Mouse (Mus musculus): ENCODE results near the gene Thpo.

The Thpo gene

GRCm38 (mm10) chr16:20733731-20734730 is at the start of gene Thpo:
TSS of gene Thpo (minus strand) at chr16:20734511.
- DNase-seq (ENCODE audit: extremely low spot score) = peak; percentile 40

DNA sequence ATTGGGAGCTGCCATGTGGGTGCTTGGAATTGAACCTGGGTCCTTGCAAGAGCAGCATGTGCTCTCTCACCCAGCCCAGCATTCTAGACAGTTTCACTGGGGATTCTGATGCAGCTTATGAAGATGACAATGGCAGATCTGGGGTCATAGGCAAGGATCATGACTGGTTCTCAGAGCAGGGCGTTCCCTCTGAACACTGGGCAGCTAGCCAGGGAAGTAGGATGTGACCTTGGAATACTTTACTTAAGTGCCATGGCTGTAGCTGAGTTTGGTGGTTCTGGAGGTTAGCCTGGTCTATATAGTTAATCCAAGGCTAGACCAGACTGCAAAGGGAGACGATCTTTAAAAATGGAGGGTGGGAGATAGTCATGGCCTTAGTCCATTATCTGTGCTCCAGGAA is 49.6 kb upstream of the Thpo start:
- DNase-seq (ENCODE audit: extremely low spot score) = no peak

GRCm38 (mm10) chr16:20781101-20781630 is 46.9 kb upstream of the Thpo start:
- DNase-seq (ENCODE audit: extremely low spot score) = no peak

DNA sequence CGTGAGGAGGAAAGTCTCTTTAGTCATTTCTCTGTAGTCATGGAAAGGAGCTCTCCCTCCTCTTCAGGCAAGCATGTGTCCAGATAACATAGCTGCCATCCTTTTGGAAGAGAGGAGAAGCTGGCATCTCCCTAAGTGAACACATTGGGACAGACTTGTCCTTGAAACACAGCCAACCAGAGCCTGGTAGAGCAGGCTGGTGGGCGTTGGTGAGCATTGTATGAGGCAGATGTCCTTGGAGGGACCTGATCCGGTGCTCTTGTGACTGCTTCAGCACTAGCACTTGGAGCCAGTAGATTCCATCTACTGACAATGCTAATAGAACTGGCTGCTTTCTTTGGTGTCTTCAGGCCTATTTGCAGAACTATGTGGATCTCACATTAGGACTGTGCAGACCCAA is 45.5 kb upstream of the Thpo start:
- no peak for DNase-seq (ENCODE audit: extremely low spot score)

GRCm38 (mm10) chr16:20775021-20775420 is 40.7 kb upstream of the Thpo start:
- no peak for DNase-seq (ENCODE audit: extremely low spot score)

DNA sequence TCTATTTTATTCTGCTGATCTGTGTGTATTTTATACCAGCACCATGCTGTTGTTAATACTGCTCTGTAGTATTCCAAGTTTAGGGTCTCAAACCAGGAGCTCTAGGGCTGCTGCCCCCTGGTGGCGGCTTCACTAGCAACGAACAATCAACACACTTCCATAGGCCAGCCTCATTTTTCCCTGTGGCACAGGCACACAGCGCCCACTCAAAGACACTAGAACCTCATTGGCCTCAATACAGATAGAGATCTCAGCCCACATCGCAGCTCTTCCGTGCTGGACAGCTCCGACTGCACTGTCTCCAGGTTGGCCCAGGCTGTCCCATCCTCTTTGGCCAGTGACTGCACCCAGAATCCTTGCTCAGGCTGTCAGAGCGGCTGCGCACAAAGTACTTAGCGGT is 30.9 kb upstream of the Thpo start:
- DNase-seq (ENCODE audit: extremely low spot score) = peak; percentile 35

DNA sequence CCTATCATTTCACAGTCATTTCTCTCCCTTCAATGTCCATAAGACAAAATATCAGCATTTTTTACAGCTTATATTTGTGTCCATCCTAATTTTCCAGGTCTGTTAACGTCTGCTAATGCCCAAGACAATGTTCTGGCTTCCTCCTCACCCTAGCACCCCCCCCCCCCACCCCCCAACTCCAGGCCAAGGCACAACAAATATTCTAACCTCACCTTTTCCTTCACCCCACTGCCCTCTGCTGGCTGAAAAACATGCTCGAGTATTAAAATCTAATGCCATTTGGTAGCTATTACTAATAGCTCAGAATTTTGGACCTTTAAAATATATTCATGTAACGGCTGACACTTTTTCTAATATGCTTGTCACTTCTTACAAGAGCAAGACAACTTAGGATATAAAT is 27.4 kb upstream of the Thpo start:
- DNase-seq (ENCODE audit: extremely low spot score) = peak; percentile 45

DNA sequence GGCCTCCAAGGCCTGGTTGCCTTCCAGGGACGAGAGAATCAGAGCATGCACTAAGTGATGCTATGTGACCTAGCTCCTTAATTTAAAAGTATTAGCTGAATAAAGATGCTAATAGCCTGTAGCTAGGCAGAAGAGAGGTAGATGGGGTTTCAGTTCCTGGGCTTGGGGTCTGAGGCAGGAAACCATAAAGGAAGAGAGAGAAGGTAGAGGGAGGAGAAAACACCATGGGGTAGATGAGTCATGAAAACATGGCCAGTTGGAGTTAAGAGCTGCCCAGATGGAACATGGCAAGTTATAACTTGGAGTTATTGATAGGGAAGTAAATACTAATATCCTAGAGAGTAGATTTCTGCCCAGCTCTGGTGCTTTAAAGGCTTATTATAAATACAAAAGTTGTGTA is 23.1 kb upstream of the Thpo start:
- DNase-seq (ENCODE audit: extremely low spot score) = no peak

- DNase-seq (ENCODE audit: extremely low spot score) = no peak
Observed at GRCm38 (mm10) chr16:20756052-20756451, 21.7 kb upstream of the Thpo start.

DNA sequence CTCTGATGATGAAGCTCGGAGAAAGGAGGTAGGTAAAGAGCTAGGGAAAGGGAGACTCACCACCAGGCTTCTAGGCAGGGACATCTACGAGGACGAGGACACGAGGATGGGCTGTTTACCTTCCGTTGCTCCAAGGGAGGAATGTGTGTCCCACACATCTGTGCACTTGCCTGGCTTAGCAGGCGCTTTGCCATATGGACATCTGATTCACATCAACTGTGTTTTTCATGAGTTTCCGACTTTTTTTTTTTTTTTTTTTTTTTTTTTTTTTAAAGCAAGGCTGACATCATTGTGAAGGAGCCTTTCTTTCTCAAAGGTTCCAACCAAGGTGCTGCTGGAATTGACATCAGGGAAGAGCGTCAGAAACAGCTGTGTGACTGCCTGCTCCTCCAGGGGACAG is 16.2 kb upstream of the Thpo start:
- no peak for DNase-seq (ENCODE audit: extremely low spot score)

DNA sequence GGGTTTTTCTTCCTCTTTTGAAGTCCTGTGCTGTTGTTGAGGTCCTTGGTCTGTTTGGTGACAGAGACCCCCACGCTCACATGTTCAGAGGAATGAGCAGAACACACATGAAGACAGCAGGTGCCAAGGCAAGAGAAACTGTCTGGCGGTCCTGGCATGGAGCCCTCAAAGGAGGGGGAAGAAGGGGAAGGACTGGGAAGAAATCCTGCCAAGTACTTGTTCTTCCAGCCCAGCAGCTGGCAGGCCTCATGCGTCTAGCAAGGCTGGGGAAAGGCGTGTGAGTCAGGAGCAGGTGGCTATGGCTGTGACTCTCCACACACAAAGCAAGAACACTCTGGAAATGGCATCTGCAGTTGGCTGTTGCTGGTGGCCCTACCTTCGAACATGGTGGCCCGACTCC is 12.3 kb upstream of the Thpo start:
- no peak for DNase-seq (ENCODE audit: extremely low spot score)

DNA sequence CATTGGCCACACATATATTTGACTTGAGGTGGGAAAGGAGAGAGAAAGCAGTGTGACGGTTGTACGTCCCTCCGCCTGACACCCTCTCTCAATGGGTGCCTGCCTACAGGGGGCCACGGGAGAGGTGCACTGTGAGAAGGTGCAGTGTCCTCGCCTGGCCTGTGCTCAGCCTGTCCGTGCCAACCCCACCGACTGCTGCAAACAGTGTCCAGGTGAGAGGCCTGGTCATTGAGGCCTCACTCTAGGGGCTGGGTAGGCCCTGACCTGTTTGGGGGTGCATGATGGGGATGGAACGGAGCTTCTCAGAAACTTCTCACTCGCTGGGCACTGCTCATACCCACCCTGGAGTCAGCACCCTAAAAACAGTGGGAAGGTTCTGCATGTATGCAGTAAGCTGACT is 5.5 kb upstream of the Thpo start:
- no peak for DNase-seq (ENCODE audit: extremely low spot score)

DNA sequence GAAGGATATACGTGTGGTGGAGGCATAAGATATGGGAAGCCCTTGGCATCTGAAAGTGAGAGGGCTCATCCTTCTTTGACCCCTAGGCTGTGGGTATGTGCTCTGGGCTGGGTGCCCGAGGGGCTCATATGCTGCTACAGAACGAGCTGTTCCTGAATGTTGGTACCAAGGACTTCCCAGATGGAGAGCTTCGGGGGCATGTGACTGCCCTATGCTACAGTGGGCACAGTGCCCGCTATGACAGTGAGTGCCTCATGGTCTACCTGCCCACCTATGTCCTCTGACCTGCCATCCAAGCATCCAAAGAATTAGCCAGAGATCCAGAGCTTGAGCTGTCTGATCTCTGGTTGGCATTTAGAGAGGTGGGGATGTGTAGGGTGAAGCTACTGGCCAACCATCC is 2.5 kb upstream of the Thpo start:
- DNase-seq (ENCODE audit: extremely low spot score) = no peak

GRCm38 (mm10) chr16:20736168-20736567 is 1.9 kb upstream of the Thpo start:
- no peak for DNase-seq (ENCODE audit: extremely low spot score)

GRCm38 (mm10) chr16:20735651-20736050 is 1.3 kb upstream of the Thpo start:
- no peak for DNase-seq (ENCODE audit: extremely low spot score)

- DNase-seq (ENCODE audit: extremely low spot score) = peak; percentile 83
Observed at GRCm38 (mm10) chr16:20732925-20733730, 1.2 kb downstream of the Thpo start, which contains the start of gene Chrd. TSS of gene Chrd (plus strand) at chr16:20733127.

GRCm38 (mm10) chr16:20732251-20732924 is 1.9 kb downstream of the Thpo start:
- DNase-seq (ENCODE audit: extremely low spot score) = peak; percentile 73

DNA sequence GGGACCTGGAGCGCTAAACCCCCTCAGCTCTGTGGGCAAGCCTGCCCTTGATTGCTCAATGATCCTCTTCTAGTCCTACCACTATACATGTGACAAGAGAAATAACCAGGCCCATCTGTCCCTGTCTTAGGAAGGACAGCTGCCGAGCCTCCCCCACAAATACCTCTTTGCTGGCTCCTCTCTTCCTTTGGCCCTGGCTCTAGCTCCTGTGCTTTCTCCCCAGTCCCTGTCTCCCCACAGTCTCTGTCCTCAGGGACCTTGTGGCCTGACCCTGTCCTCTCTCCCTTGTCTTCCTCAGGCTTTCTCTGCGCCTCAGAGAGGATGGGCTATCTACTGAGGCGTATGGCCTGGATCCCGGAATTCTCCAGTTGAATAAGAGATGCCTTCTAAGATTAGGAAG is 2.6 kb downstream of the Thpo start:
- DNase-seq (ENCODE audit: extremely low spot score) = no peak

DNA sequence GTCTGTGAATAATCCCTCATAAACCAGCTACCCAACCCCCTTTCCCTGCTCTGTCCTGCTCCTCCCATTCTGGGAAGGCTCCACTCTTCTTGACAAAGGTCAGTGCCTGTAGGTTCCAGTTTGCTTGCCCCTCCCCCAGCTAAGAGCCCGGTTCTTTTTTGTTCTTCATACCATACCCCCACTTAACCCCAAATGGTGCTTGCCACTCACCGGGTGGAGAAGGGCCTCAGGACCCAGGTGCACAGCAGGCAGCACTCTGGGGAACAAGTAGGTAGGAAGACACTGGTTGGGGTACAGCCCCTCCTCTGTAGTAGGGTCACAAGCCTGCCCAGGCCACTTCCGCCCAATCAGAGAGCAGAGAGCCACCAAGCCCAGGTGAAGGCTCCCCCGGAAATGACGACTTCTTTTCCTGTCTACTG is 4.0 kb downstream of the Thpo start:
- no peak for DNase-seq (ENCODE audit: extremely low spot score)

- DNase-seq (ENCODE audit: extremely low spot score) = no peak
Observed at GRCm38 (mm10) chr16:20726384-20726783, 7.9 kb downstream of the Thpo start.

DNA sequence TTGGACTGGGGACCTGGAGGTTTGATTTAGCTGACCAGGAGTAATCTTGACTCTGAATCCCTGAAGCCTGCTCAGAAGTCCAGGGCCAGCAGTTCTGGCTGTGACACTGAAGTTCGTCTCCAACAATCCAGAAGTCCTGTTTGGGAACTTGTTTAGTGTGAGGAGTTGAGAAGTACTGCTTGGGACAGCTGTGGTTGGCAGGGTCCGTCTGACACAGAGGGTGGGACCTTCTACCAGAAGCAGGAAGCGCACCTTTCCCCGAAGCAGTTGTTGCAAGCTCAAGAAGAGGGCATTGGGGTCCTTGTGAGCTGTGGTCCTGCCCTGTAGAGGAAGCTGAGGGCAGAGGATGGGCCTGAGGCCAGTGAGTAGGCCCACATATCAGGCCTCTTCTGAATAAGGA is 8.6 kb downstream of the Thpo start:
- DNase-seq (ENCODE audit: extremely low spot score) = no peak

DNA sequence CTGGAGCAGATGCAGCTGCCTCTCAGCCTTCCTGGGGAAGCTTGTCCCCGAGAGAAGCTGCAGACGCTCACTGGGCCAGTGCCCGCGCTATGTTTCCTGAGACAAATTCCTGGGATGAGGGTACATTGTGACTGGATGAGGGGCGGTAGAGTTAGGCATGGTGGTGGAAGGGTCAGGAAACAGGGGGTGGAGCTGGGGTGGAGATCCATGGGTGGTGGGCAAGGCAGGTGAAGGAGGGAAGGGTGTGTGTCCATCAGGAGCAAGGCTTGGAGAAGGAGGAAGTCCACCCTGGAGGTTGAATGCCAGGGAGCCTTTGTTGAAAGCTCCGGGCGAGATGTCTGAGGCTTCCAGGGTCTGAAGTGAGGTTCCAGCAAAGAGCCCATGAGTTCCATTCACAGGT is 9.0 kb downstream of the Thpo start:
- no peak for DNase-seq (ENCODE audit: extremely low spot score)
